Mouse (Mus musculus): ENCODE measurements at regions not wholly inside any gene's neighbourhood (a gene's known extent, or its start where the extent isn't known, plus 50 kb on each side); places are given as distances from the start of the nearest gene placed in this dataset.

DNA sequence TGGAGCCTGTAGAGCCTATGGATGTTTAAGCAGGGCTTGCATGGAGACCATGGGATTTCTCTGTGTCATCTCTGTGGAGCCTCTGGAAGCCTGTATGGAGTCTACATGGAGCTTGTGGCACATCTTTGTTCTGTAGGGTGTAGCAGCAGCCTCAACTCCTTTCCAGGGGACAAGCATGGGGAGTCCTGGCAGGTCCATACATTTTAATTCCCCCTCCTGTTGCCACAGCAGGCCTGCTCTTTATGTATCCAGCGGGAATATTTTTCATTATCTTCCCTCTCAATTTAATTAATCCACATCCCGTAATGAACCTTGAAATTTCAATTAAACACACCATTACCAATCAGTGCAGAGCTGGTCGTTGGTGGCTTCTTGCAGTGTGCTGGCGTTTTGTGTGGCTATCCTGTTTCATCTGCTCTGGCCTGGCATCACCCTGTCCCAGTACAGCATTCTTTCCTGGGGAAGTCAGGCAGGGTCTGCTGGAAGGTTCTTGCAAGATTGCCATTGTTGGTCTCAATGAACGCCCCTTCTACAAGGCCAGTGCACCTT is 81.8 kb upstream of the Hdac4 start:
- no peak for TF ChIP-seq CTCF (conservative IDR thresholded peaks at IDR 0.05; ENCODE audit: insufficient read depth, insufficient read length, low read depth, low read length)
- TF ChIP-seq POLR2A (IDR thresholded peaks at IDR 0.05; ENCODE audit: low read depth, low read length), result no peak
